Mouse (Mus musculus): ENCODE results near the gene Pde4a. TPM values are rescaled to one million over a fixed set of nuclear protein-coding genes. Genes with fewer than 3 reads are reported as not detected.

Gene Pde4a
- polyA plus RNA-seq, 1 experiment from 2014 or later = 12.8 TPM

GRCm38 (mm10) chr9:21152715-21153114, 12.8 kb upstream of the Pde4a start:
- no peak for ATAC-seq (ENCODE audit: low FRiP score)
- H3K4me1 ChIP-seq = peaks cover 33% of the 10 kb centered on the region
- H3K9ac ChIP-seq = no peak overlapping the region
- 5% methylated on average over 11 of the region's 11 CpGs for WGBS
- H3K27ac ChIP-seq = no peak overlapping the region
- peak overlapping the region; percentile 49 for H3K4me2 ChIP-seq
- H3K4me3 ChIP-seq (replicated peaks) = no peak overlapping the region
- H3K9me3 ChIP-seq = no peaks in the 10 kb centered on the region
- peaks cover 8% of the 10 kb centered on the region for H3K27me3 ChIP-seq
- no peaks in the 10 kb centered on the region for H3K36me3 ChIP-seq (replicated peaks)

- H3K4me2 ChIP-seq = peak overlapping the region; percentile 49
- no peaks in the 10 kb centered on the region for H3K36me3 ChIP-seq (replicated peaks)
- H3K9ac ChIP-seq = peak overlapping the region; percentile 39; the same call in 1 of the 2 replicates
- peaks cover 27% of the 10 kb centered on the region for H3K4me1 ChIP-seq
- peak overlapping the region; percentile 23 for H3K4me3 ChIP-seq (replicated peaks)
- H3K27me3 ChIP-seq = peaks cover 8% of the 10 kb centered on the region
- no peak overlapping the region for H3K27ac ChIP-seq
- no peak for ATAC-seq (ENCODE audit: low FRiP score)
- no peaks in the 10 kb centered on the region for H3K9me3 ChIP-seq
- 5% methylated on average over 12 of the region's 12 CpGs for WGBS
Observed at GRCm38 (mm10) chr9:21153331-21153730, 12.2 kb upstream of the Pde4a start.

GRCm38 (mm10) chr9:21153833-21154232, 11.7 kb upstream of the Pde4a start:
- WGBS = 18% methylated on average over 5 of the region's 5 CpGs
- Histone ChIP-seq H3K36me3 (replicated peaks) (no peaks in the 10 kb centered on the region), H3K4me1 (peaks cover 22% of the 10 kb centered on the region), H3K9me3 (no peaks in the 10 kb centered on the region), H3K4me3 (replicated peaks) (peak overlapping the region; percentile 23; the same call in 1 of the 2 replicates), H3K9ac (peak overlapping the region; percentile 39; the same call in 1 of the 2 replicates), H3K27me3 (peaks cover 8% of the 10 kb centered on the region), H3K4me2 (peak overlapping the region; percentile 49), H3K27ac (no peak overlapping the region)
- ATAC-seq (ENCODE audit: low FRiP score) = no peak

GRCm38 (mm10) chr9:21154787-21155186, 10.7 kb upstream of the Pde4a start:
- H3K4me1 ChIP-seq = peaks cover 18% of the 10 kb centered on the region
- H3K27me3 ChIP-seq = peaks cover 8% of the 10 kb centered on the region
- no peak overlapping the region for H3K4me2 ChIP-seq
- no peak overlapping the region for H3K9ac ChIP-seq
- no peaks in the 10 kb centered on the region for H3K36me3 ChIP-seq (replicated peaks)
- 83% methylated on average over 3 of the region's 3 CpGs for WGBS
- no peak overlapping the region for H3K27ac ChIP-seq
- no peak for ATAC-seq (ENCODE audit: low FRiP score)
- H3K4me3 ChIP-seq (replicated peaks) = no peak overlapping the region
- no peaks in the 10 kb centered on the region for H3K9me3 ChIP-seq

- Histone ChIP-seq H3K27ac (no peak overlapping the region), H3K27me3 (peaks cover 62% of the 10 kb centered on the region)
- 1% methylated on average over 52 of the region's 52 CpGs for WGBS
Observed at GRCm38 (mm10) chr9:21161209-21161909, 4.2 kb upstream of the Pde4a start.

GRCm38 (mm10) chr9:21163086-21164050, 2.1 kb upstream of the Pde4a start:
- no peaks in the 10 kb centered on the region for H3K9me3 ChIP-seq
- no peak overlapping the region for H3K27ac ChIP-seq
- peaks cover 35% of the 10 kb centered on the region for H3K4me1 ChIP-seq
- H3K4me3 ChIP-seq (replicated peaks) = no peak overlapping the region
- 35% methylated on average over 11 of the region's 11 CpGs for WGBS
- no peak for ATAC-seq (ENCODE audit: low FRiP score)
- no peak overlapping the region for H3K4me2 ChIP-seq
- H3K9ac ChIP-seq = no peak overlapping the region
- H3K36me3 ChIP-seq (replicated peaks) = no peaks in the 10 kb centered on the region
- H3K27me3 ChIP-seq = peaks cover 82% of the 10 kb centered on the region

More at GRCm38 (mm10) chr9:21161209-21161909, 4.2 kb upstream of the Pde4a start:
- Histone ChIP-seq H3K4me2 (peak overlapping the region; percentile 78), H3K4me1 (peaks cover 27% of the 10 kb centered on the region), H3K9me3 (no peaks in the 10 kb centered on the region), H3K36me3 (replicated peaks) (no peaks in the 10 kb centered on the region), H3K9ac (peak overlapping the region; percentile 72), H3K4me3 (replicated peaks) (peak overlapping the region; percentile 55)
- ATAC-seq (ENCODE audit: low FRiP score) = peak; percentile 71

GRCm38 (mm10) chr9:21164072-21164471, 1.4 kb upstream of the Pde4a start:
- Histone ChIP-seq H3K36me3 (replicated peaks) (no peaks in the 10 kb centered on the region), H3K9me3 (no peaks in the 10 kb centered on the region), H3K27me3 (peaks cover 83% of the 10 kb centered on the region), H3K9ac (no peak overlapping the region), H3K4me2 (peak overlapping the region; percentile 31), H3K4me3 (replicated peaks) (peak overlapping the region; percentile 14; the same call in 1 of the 2 replicates), H3K27ac (no peak overlapping the region), H3K4me1 (peaks cover 40% of the 10 kb centered on the region)
- 2% methylated on average over 26 of the region's 26 CpGs for WGBS
- ATAC-seq (ENCODE audit: low FRiP score) = no peak

GRCm38 (mm10) chr9:21165952-21166451, 488 bp downstream of the Pde4a start:
- H3K4me1 ChIP-seq = peaks cover 40% of the 10 kb centered on the region
- ATAC-seq (ENCODE audit: low FRiP score) = no peak
- peak overlapping the region; percentile 33; the same call in 1 of the 2 replicates for H3K9ac ChIP-seq
- peak overlapping the region; percentile 42 for H3K4me3 ChIP-seq (replicated peaks)
- H3K27me3 ChIP-seq = peaks cover 75% of the 10 kb centered on the region
- H3K9me3 ChIP-seq = no peaks in the 10 kb centered on the region
- H3K4me2 ChIP-seq = peak overlapping the region; percentile 61
- under 1% methylated on average over 46 of the region's 47 CpGs for WGBS
- no peak overlapping the region for H3K27ac ChIP-seq
- H3K36me3 ChIP-seq (replicated peaks) = no peaks in the 10 kb centered on the region

GRCm38 (mm10) chr9:21166516-21166915, 1.0 kb downstream of the Pde4a start:
- 33% methylated on average over 3 of the region's 3 CpGs for WGBS
- Histone ChIP-seq H3K9me3 (no peaks in the 10 kb centered on the region), H3K4me1 (peaks cover 38% of the 10 kb centered on the region), H3K9ac (no peak overlapping the region), H3K36me3 (replicated peaks) (no peaks in the 10 kb centered on the region), H3K4me2 (peak overlapping the region; percentile 61), H3K27me3 (peaks cover 70% of the 10 kb centered on the region), H3K27ac (no peak overlapping the region), H3K4me3 (replicated peaks) (peak overlapping the region; percentile 42; the same call in 1 of the 2 replicates)
- ATAC-seq (ENCODE audit: low FRiP score) = no peak

- no peaks in the 10 kb centered on the region for H3K9me3 ChIP-seq
- no peaks in the 10 kb centered on the region for H3K36me3 ChIP-seq (replicated peaks)
- H3K27me3 ChIP-seq = peaks cover 61% of the 10 kb centered on the region
- ATAC-seq (ENCODE audit: low FRiP score) = no peak
- 68% methylated on average over 10 of the region's 10 CpGs for WGBS
- H3K9ac ChIP-seq = no peak overlapping the region
- H3K27ac ChIP-seq = peak overlapping the region; percentile 53; the same call in 1 of the 2 replicates
- H3K4me2 ChIP-seq = peak overlapping the region; percentile 27; the same call in 1 of the 2 replicates
- H3K4me1 ChIP-seq = peaks cover 36% of the 10 kb centered on the region
- no peak overlapping the region for H3K4me3 ChIP-seq (replicated peaks)
Observed at GRCm38 (mm10) chr9:21167140-21168097, 1.9 kb downstream of the Pde4a start.
